Mouse (Mus musculus): ENCODE data around the gene Ptpn18.

- no peak for TF ChIP-seq CTCF (IDR thresholded peaks at IDR 0.05; ENCODE audit: low read depth)
- TF ChIP-seq EP300 (IDR thresholded peaks at IDR 0.05; ENCODE audit: low read depth): no peak
Measured at GRCm38 (mm10) chr1:34481920-34482669, 22.5 kb downstream of the Ptpn18 start.

All from liver, postnatal 0 days (tissue).